Comparison of ENCODE assay signal across 24 mouse cellular contexts in the genomic region with DNA sequence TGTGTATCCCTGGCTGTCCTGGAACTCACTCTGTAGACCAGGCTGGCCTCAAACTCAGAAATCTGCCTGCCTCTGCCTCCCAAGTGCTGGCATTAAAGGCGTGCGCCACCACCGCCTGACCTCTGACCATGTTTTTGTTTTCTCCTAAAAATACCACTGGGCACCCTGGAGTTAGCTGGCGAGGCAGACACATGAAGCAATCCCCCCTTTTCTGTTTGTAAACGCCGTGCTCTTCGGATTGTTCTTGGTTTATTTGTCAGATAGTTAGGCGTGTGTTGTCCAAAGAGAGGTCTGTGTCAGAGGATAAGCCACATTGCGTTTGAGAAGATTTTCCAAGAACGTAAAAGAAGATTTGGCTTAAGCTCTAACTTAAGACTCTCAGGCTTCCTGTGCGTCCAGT. TPM values are rescaled to one million over a fixed set of nuclear protein-coding genes. Genes with fewer than 3 reads are reported as not detected.
A peak's percentile ranks its signal among the peaks of the same experiment; 100 is the strongest.
DNase-seq lines count a peak whose midpoint lies in the region; TF ChIP-seq lines count a peak whose summit lies in the region.
"Had no signal": no experiment of that assay in that cellular context is flagged by ENCODE, and none has a peak within 500 bp of the region (broad histone marks: within the 10 kb centered on the region; RNA-seq: fewer than 3 reads in every experiment).

No protein-coding gene starts in this region.

- no peaks in the 10 kb centered on the region for H3K27me3 ChIP-seq in liver, adult 2 months (ENCODE audit: control insufficient read depth, insufficient read depth, low read length)
- H3K27me3 ChIP-seq: CH12.LX; embryonic facial prominence, embryonic 13.5 days; embryonic facial prominence, embryonic 15.5 days; forebrain, embryonic 12.5 days; Patski had no signal

- H3K27ac ChIP-seq in liver, adult 2 months (replicated peaks; ENCODE audit: insufficient read depth, low read depth, low read length): peak overlapping the region; percentile 76
- H3K27ac ChIP-seq in brown adipose tissue, adult 24 weeks (replicated peaks; ENCODE audit: low read depth, low read length): peak overlapping the region; percentile 82
- H3K27ac ChIP-seq: embryonic facial prominence, embryonic 13.5 days; embryonic facial prominence, embryonic 15.5 days; forebrain, embryonic 10.5 days; forebrain, embryonic 12.5 days had no signal

- no peak overlapping the region for H3K9ac ChIP-seq in liver, adult 2 months (ENCODE audit: low read depth, low read length)
- H3K9ac ChIP-seq: embryonic facial prominence, embryonic 13.5 days; embryonic facial prominence, embryonic 15.5 days; forebrain, embryonic 12.5 days had no signal

- H3K79me2 ChIP-seq in liver, adult 2 months (ENCODE audit: control insufficient read depth, insufficient read depth, low read length): peaks cover 2% of the 10 kb centered on the region; the same call in 1 of the 2 replicates

- DNase-seq in heart, adult 11 months: peak; percentile 83
- no peak for DNase-seq in heart, postnatal 4 days
- peak; percentile 94 for DNase-seq in liver, adult 2 months (ENCODE audit: extremely low read depth, low read depth, low spot score)
- no peak for DNase-seq in liver
- DNase-seq: adrenal gland, adult 8-10 months; adrenal gland, postnatal 14 days; adrenal gland, postnatal 36 days; B cell, adult 2 months; cerebellum, adult 11 months; cerebellum, adult 18-20 months; cerebellum, adult 8-10 months; cerebellum, adult 9-11 months; cerebellum, postnatal 14 days; cerebellum, postnatal 36 days; embryo, embryonic 11 days had no signal

- peaks cover 26% of the 10 kb centered on the region for H3K4me1 ChIP-seq in liver, adult 2 months (ENCODE audit: control insufficient read depth, insufficient read depth, low read length)
- H3K4me1 ChIP-seq in brown adipose tissue, adult 24 weeks (ENCODE audit: control insufficient read depth, insufficient read depth, insufficient read length, low read length): peaks cover 15% of the 10 kb centered on the region
- H3K4me1 ChIP-seq: embryonic facial prominence, embryonic 15.5 days; forebrain, embryonic 12.5 days had no signal

- TF ChIP-seq POLR2A in liver, adult 2 months (IDR thresholded peaks at IDR 0.05; ENCODE audit: extremely low read depth, insufficient read depth, low read length): no peak

- no peaks in the 10 kb centered on the region for H3K36me3 ChIP-seq in liver, adult 2 months (ENCODE audit: control insufficient read depth, insufficient read depth, low read length)
- H3K36me3 ChIP-seq: embryonic facial prominence, embryonic 13.5 days; embryonic facial prominence, embryonic 15.5 days; forebrain, embryonic 10.5 days; forebrain, embryonic 12.5 days; G1E had no signal

- WGBS in liver, adult 2 months: 32% methylated on average over 11 of the region's 11 CpGs

- H3K4me3 ChIP-seq in liver, adult 2 months (ENCODE audit: insufficient read depth, low read depth, low read length): no peak overlapping the region
- H3K4me3 ChIP-seq in brown adipose tissue, adult 24 weeks (ENCODE audit: insufficient read depth, low read depth, low read length): no peak overlapping the region
- H3K4me3 ChIP-seq: embryonic facial prominence, embryonic 13.5 days; embryonic facial prominence, embryonic 15.5 days; erythroblast, embryonic 14.5 days; forebrain, embryonic 10.5 days; forebrain, embryonic 12.5 days had no signal

- no peak for TF ChIP-seq CTCF in liver, adult 2 months (IDR thresholded peaks at IDR 0.05; ENCODE audit: low read depth, low read length)

RNA-seq across cellular contexts. Expression of gene Map3k5, which starts 14.1 kb away (rescaled TPM):
- total RNA-seq in heart, postnatal 4 days (2021): 10 to 100 TPM; 27.7 to 28.3 TPM
- 25.4 and 26.4 TPM in 2 replicates for total RNA-seq in liver, adult 2 months (2014; rRNA removed)
- 2.8 and 2.9 TPM in 2 replicates for polyA plus RNA-seq in liver, adult 2 months (2012; rRNA removed)
- polyA plus RNA-seq in brown adipose tissue, adult 24 weeks (2012; ENCODE audit: insufficient read depth, insufficient read length, missing spikeins): 10.9 and 13.1 TPM in 2 replicates
- polyA plus RNA-seq: erythroblast, embryonic 14.5 days had no signal

RNA-seq across cellular contexts. Expression of gene Pex7, which starts 40.9 kb away (rescaled TPM):
- 10 to 100 TPM; 24.0 to 24.2 TPM for total RNA-seq in heart, postnatal 4 days (2021)
- 112 and 114 TPM in 2 replicates for total RNA-seq in liver, adult 2 months (2014; rRNA removed)
- 118 and 129 TPM in 2 replicates for polyA plus RNA-seq in liver, adult 2 months (2012; rRNA removed)
- 64.0 and 71.4 TPM in 2 replicates for polyA plus RNA-seq in brown adipose tissue, adult 24 weeks (2012; ENCODE audit: insufficient read depth, insufficient read length, missing spikeins)

Comparison
In these comparisons a context has a peak if more than half of its experiments do, and no peak if none do; other contexts are left out.
1. DNase-seq: peak in heart, adult 11 months (single experiment) and liver, adult 2 months (single experiment); none in heart, postnatal 4 days (single experiment) and liver (single experiment).